Mouse (Mus musculus) embryonic stem cell, embryonic (primary cell): ENCODE measurements around the gene Evc.

Experiments
- CTCF ChIA-PET, 4 experiments: fragments of 300-600 bp in 2 of 4; fragments of 350-600 bp in 2 of 4; sonication (Branson Sonifier 250); formaldehyde crosslinking; loops; one replicate each; lab custom pipeline; 2022; ENCODE audit warnings: inconsistent platforms in 2 of 4; lab: Charles Lee
- POLR2A ChIA-PET, 4 experiments: fragments of 300-600 bp in 2 of 4; fragments of 350-600 bp in 2 of 4; sonication (Branson Sonifier 250); formaldehyde crosslinking; loops; one replicate each; lab custom pipeline; 2022; ENCODE audit warnings: antibody characterized with exemption in 4 of 4, inconsistent platforms in 1 of 4; lab: Charles Lee

The Evc gene

DNA sequence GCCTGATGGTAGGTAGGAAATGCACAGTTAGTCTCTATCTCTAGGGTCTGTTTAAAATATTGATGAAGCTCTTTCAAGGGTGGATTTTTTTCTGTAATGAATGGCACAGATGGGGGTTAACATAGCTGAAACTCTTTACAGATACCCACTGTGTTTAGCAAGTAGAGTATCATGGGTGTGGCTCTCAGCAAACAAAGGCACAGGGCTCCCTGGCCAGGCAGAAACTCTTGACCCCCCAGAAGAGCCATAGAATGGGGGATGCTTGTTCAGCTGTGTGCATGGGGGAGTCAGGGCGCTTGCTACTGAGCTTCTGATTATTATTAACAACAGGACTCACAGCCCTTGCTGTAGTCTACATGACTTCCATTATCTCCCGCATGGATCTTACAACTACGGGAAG is 87.8 kb downstream of the Evc start:
- ChIA-PET POLR2A (no interaction called here), CTCF (interaction anchor here in 1 of 4 experiments (0.7 kb wide), 1 partner anchor 1954 kb away, joined by 3 read pairs; no protein-coding TSS in a partner anchor)

DNA sequence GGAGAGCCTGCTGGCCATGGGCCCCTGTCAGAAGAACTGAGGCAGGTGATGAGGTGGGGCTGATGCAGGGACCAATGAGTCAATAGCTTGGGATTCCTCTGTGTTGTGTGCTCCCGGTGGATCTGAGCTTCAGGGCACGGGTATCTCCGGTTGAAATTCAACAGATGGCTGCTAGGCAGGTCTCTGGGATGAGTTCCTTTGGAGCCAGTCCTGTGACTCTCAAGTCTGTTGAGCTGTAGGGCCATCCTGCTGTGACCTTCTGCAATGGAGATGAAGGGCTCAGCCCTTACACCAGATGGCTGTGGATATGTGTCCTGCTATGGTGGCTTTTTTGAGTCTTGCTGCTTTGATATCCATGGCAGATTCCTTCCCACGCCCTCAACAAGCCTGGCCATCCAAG is 89.2 kb downstream of the Evc start:
- CTCF ChIA-PET: no interaction called here

DNA sequence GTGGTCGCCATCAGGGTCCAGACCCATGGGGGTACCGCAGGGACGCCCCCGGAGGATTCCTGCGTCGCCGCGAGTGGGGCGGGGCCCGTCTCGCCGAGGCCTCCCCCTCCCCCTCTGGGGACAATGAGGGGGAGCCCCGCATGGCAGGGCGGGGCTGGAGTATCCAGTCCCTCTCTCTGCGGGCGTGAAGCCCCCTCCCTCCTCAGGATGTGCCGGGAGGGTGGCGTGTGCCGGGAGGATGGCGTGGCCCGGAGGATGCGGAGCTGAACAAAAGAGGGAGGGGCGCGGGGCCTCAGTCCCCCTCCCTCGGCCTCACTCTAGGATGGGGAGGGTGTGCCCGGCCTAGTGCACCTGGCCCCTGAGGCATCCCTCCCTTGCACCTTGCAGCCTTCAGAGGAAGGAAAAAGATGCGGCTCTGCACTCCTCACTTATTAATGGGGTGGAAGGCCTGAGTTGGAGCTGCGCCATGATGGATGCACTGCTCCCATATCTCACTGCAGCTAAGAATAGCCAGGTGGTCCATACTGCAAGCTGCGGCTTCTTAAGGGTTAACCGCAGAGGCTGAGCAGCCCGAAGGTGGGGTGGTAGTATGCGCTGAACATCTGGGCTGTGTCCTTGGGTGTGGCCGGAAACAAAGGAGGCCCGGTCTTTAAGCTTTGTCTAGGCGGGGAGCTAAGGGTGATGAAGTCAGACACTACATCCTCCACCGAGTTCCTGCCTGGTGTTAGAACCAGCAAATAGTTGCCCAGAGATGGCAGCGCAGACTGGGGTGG is 90.4 kb downstream of the Evc start:
- POLR2A ChIA-PET: interaction anchor here in 3 of 4 experiments (0.6 to 1.5 kb wide), 6 partner anchors 16 to 92 kb away, joined by 3 to 6 read pairs (median 3); partner anchors contain the start of gene Evc2 (in 1 of the 3)
- CTCF ChIA-PET: interaction anchor here in 3 of 4 experiments (0.6 to 1.0 kb wide), 6 partner anchors 11 to 1348 kb away, joined by 3 to 4 read pairs (median 3); partner anchors contain the start of gene Man2b2 (in 1 of the 3)

More for the DNA sequence above, 89.2 kb downstream of the Evc start:
- POLR2A ChIA-PET: interaction anchor here in 3 of 4 experiments (0.9 to 1.5 kb wide), 3 partner anchors 28 to 91 kb away, joined by 3 read pairs; partner anchors contain the start of gene Evc2 (in 1 of the 3)

DNA sequence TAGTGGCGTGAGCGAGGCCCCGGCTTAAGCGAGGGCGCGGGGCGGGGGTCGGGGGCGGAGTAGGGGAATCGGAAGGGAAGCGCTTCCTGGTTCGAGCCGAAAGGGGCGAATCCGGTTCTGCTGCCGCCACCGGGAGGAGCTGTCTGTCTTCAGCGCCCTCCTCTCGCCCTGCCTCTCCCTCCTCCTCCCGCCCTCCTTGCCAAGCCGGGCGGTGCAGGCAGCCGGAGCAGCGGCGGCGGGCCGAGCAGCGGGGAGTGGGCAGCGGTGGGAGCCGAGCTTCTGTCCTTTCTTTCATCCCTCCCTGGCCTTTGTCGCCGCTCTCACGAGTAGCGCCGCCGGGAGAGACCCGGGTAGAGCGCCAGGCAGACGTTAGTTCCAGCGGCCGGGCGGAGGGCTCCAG is 91.0 kb downstream of the Evc start:
- POLR2A ChIA-PET: interaction anchor here in 2 of 4 experiments (0.7 to 1.2 kb wide), 2 partner anchors 50 to 199 kb away, joined by 3 read pairs; no protein-coding TSS in a partner anchor
- CTCF ChIA-PET: interaction anchor here in 3 of 4 experiments (0.6 to 1.0 kb wide), 3 partner anchors 10 to 299 kb away, joined by 3 read pairs; no protein-coding TSS in a partner anchor

DNA sequence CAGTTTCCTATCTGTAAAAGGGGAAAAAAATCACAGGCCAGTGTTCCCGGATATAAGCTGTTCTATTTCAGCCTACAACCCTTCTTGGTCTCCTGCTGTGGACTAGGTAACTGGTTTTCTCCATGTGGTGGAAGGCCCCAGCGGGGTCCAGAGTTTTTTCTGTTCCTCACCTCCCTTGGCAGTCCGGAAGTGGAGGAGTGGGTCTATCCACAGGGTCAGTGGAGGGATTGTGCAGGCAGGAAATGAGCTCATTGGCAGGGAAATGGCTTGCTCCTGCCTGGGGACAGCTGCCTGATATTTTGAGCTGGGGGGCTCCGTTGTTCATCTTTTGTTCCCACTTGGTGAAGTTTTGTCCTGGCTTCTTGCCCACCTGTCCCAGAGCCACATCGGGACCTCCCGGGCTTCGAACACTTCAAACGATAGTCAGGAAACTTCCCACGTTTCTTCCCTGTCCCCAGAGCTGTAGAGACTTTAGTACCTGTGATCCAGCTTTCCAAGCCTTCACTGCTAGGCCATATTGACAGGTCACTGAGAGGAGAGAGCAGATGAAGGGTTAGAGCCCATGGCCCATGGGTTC is 91.9 kb downstream of the Evc start:
- ChIA-PET CTCF (interaction anchor here in 1 of 4 experiments (0.6 kb wide), 1 partner anchor 24 kb away, joined by 3 read pairs; no protein-coding TSS in a partner anchor), POLR2A (interaction anchor here in 2 of 4 experiments (0.9 to 1.2 kb wide), 3 partner anchors 13 to 198 kb away, joined by 3 read pairs; no protein-coding TSS in a partner anchor)

DNA sequence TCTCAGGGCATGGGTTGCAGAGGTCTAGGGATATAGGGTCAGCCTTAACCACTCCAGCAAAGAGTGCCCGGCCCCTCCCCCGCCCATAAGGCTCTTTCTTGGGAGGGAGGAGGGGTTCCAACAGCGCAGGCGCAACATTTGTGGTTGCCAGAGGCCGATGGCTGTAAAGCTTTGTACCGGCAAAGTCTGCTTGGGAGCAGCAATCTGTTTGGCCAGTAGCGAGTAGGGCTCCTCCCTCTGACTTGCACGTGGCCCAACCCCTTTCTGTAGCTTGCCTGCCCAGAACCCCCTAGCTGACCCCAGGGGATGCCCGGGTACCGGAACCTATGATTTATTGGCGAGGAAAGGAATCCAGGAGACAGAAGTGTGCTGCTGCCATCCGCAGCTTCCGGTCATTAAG is 92.5 kb downstream of the Evc start:
- POLR2A ChIA-PET: interaction anchor here in 1 of 4 experiments (0.9 to 1.1 kb wide), 3 partner anchors 13 to 81 kb away, joined by 3 read pairs; no protein-coding TSS in a partner anchor

DNA sequence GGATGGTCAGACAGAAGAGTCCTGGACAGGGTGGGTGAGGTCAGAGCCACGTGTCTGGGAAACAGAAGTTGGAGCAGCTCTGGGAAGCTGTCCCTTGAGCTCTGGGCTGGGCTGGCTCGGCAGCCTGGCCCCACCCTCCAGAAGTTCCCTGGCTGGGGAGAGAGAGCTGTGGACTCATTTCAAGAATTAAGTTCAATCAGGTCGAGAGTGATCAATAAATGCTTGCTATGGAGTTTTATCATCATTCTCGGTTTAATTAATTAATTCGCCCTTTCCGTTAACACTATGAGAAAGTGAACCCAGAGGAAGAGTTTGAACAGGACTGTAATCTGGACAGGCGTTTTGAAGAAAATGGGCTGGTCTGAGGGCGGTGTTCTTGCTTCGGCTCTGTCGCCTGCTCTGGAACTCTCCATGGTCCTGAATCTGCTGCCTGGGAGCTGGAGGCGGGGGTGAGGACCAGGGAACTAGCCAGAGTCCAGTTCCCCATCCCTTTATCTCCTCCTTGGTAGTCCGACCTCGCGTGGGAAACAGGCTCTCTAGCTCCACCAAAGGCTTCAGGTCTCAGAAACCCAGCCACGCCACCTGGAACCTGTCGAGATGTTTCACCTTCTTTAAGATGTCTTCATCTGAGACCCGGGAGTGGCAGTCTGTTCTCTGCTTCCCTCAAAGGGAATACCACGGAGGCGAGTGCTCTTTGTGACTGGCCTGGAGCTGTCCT is 93.4 kb downstream of the Evc start:
- CTCF ChIA-PET: interaction anchor here in 2 of 4 experiments (1.0 to 1.2 kb wide), 3 partner anchors 46 to 80 kb away, joined by 3 to 5 read pairs (median 3); no protein-coding TSS in a partner anchor
- POLR2A ChIA-PET: interaction anchor here (0.6 to 1.1 kb wide), 5 partner anchors 10 to 496 kb away, joined by 3 to 4 read pairs (median 3); partner anchors contain the start of gene Wfs1 (in 1 of the 4)

More for the DNA sequence above, 92.5 kb downstream of the Evc start:
- CTCF ChIA-PET: interaction anchor here in 2 of 4 experiments (0.6 to 1.0 kb wide), 2 partner anchors 23 to 45 kb away, joined by 3 read pairs; no protein-coding TSS in a partner anchor

DNA sequence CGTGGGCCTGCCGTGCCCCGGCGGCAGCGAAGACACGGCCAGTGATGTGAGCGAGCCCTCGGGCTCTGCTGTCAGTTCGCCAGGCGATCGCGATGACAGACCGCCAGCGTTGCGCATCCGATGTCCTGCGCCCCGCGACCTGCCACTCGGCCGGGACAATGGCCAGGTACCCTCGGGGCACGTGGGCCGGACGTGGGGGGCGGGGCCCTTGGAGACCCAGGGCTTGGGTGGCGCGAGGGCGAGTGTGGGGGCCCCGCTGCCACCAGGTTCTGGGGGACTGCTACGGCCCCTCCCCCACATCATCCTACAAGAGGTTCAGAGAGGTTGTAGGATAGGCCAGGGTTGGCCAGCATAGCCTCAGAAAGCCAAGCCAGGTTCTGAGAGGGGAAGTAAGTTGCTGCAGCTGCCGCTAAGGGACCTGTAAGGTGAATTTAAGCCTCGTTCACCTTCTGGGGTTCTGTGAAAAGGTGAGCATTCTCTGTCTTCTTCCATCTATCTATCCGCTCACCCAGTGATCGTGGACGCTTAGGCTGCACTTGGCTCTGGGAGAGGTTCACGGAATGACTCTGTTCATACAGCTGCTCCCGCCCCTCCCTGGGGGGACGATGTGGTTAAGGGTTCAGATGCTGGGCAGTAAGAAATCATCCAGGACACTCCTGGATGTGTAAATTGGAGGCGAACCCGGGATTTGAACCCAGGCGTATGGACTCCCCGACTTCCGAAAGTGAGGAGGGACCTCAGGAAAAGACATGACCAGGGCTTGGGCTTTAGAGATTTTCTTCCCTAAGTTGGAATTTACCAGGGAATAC is 94.1 kb downstream of the Evc start:
- CTCF ChIA-PET: interaction anchor here in 3 of 4 experiments (1.0 to 1.8 kb wide), 4 partner anchors 47 to 297 kb away, joined by 3 to 5 read pairs (median 4); no protein-coding TSS in a partner anchor
- POLR2A ChIA-PET: interaction anchor here in 1 of 4 experiments (0.7 kb wide), 1 partner anchor 253 kb away, joined by 3 read pairs; the partner anchor contains the start of gene Wfs1

DNA sequence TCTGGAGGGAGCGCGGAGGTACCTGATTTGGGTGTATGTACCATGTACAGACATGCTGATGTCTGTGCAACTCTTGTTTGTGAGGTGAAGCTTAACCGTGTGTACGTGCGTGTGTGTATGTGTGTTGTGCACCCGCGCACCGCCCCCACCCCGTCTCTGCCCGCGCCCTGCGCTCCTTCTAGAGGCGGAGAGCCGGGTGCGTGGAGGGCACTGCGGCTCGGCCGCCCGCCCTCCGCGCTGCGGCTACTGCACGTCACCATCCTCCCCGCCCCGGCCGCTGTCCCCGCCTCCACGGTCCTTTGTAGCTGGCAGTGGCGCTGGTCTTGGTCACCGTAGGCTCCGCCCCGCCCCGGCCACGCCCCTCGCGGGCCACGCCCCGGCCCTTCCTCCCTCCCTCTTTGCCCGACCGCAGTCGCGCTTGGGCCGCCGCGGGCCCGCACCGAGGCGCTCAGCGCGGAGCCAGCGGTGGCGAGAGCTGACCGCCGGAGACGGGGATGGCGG is 95.0 kb downstream of the Evc start, which contains the start of gene Crmp1:
TSS of gene Crmp1 (plus strand) at position 290 of the 501 bp plus-strand sequence.
- CTCF ChIA-PET: interaction anchor here in 3 of 4 experiments (0.6 to 1.8 kb wide), 4 partner anchors 79 to 406 kb away, joined by 3 to 5 read pairs (median 3); no protein-coding TSS in a partner anchor
- POLR2A ChIA-PET: no interaction called here

DNA sequence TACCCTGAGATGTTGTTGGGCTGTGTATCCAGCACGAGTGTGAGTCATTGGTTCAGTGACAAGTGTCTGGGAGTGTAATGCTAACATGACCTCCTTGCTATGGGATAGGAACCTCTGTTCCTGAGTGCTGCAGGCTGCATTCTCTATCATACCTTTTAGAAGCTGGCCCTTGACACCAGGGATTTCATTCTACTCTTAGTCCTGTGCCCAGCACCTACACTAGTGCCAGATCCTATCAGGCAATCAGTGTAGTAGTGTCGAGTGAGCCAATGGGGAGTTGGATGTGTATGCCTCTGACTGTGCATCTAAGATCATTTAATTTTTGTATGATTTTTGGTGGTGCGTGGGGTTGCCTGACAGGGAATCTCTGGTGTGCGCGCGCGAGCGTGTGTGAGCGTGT is 95.5 kb downstream of the Evc start:
- ChIA-PET CTCF (interaction anchor here in 3 of 4 experiments (0.6 to 1.8 kb wide), 4 partner anchors 78 to 405 kb away, joined by 3 to 5 read pairs (median 3); no protein-coding TSS in a partner anchor), POLR2A (interaction anchor here in 1 of 4 experiments (0.6 to 1.4 kb wide), 2 partner anchors 78 to 1163 kb away, joined by 3 to 4 read pairs; no protein-coding TSS in a partner anchor)

DNA sequence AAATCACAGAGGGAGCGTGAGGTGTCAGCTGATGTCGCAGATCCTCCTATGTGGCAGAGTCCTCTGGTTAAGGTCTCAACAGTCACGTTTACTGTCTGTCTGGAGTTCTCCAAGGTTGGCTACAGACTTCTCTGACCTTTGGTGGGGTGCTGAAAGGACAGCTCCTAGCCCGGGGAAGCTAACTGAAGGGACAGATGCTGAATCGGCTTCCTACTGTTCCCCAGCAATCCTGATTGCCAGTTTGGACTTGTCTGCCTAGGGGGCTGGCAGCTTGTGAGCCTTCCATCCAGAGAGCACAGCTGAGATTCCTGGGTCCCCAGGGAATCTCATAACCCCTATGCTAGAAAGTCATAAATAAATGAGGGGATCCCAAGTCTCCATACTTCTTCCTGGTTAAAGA is 96.1 kb downstream of the Evc start:
- ChIA-PET POLR2A (interaction anchor here in 2 of 4 experiments (0.6 to 1.4 kb wide), 3 partner anchors 29 to 1163 kb away, joined by 3 to 4 read pairs (median 3); no protein-coding TSS in a partner anchor), CTCF (interaction anchor here in 1 of 4 experiments (1.8 kb wide), 1 partner anchor 77 kb away, joined by 5 read pairs; no protein-coding TSS in a partner anchor)
